Mouse (Mus musculus): Measurements from ENCODE around the gene Cmc2. TPM values are rescaled to one million over a fixed set of nuclear protein-coding genes. Genes with fewer than 3 reads are reported as not detected.

Cmc2 gene
- 65.5 and 76.1 TPM in 2 replicates for polyA plus RNA-seq (2016; fragmentation: Nextera tagmentation; extraction: Ambion mirVana)

- Histone ChIP-seq H3K27ac (replicated peaks) (peak within 1 kb of the TSS; percentile 66), H3K9ac (replicated peaks) (peak within 1 kb of the TSS; percentile 72), H3K4me2 (replicated peaks) (peak within 1 kb of the TSS; percentile 72), H3K4me1 (peaks cover 15% of the 10 kb centered on the region), H3K9me3 (no peaks in the 10 kb centered on the region), H3K4me3 (peak within 1 kb of the TSS; percentile 85), H3K36me3 (peaks cover 9% of the 10 kb centered on the region; the same call in 1 of the 2 replicates), H3K27me3 (no peaks in the 10 kb centered on the region)
- under 1% methylated on average over 57 of the region's 57 CpGs for WGBS
- peak; percentile 94 for ATAC-seq (ENCODE audit: low FRiP score, low read depth)
Observed at GRCm38 (mm10) chr8:116921337-116922059, at the start of gene Cmc2, which contains the start of gene Cenpn. Cmc2 (minus strand) TSS chr8:116921455. Cenpn (plus strand) TSS chr8:116921730.

GRCm38 (mm10) chr8:116969531-116969930 is 48.3 kb upstream of the Cmc2 start:
- no peak for ATAC-seq (ENCODE audit: low FRiP score, low read depth)
- H3K9me3 ChIP-seq, result no peaks in the 10 kb centered on the region
- H3K27ac ChIP-seq (replicated peaks), result no peak overlapping the region
- H3K9ac ChIP-seq (replicated peaks), result no peak overlapping the region
- H3K36me3 ChIP-seq, result 0 out of 2 replicates have a peak, but pooled peaks cover 4% of the 10 kb centered on the region
- no peak overlapping the region for H3K4me2 ChIP-seq (replicated peaks)
- WGBS, result 82% methylated on average over 6 of the region's 6 CpGs
- H3K4me3 ChIP-seq, result no peak overlapping the region
- H3K4me1 ChIP-seq, result no peaks in the 10 kb centered on the region
- no peaks in the 10 kb centered on the region for H3K27me3 ChIP-seq

GRCm38 (mm10) chr8:116954415-116954814 is 33.2 kb upstream of the Cmc2 start:
- 96% methylated on average over 9 of the region's 9 CpGs for WGBS
- H3K9me3 ChIP-seq, result no peaks in the 10 kb centered on the region
- no peaks in the 10 kb centered on the region for H3K27me3 ChIP-seq
- no peak overlapping the region for H3K4me3 ChIP-seq
- peaks cover 62% of the 10 kb centered on the region for H3K36me3 ChIP-seq
- no peaks in the 10 kb centered on the region for H3K4me1 ChIP-seq
- no peak overlapping the region for H3K27ac ChIP-seq (replicated peaks)
- no peak for ATAC-seq (ENCODE audit: low FRiP score, low read depth)
- H3K9ac ChIP-seq (replicated peaks), result no peak overlapping the region
- H3K4me2 ChIP-seq (replicated peaks), result no peak overlapping the region

- Histone ChIP-seq H3K27ac (replicated peaks) (no peak overlapping the region), H3K27me3 (no peaks in the 10 kb centered on the region), H3K4me1 (no peaks in the 10 kb centered on the region), H3K9me3 (no peaks in the 10 kb centered on the region), H3K4me3 (no peak overlapping the region), H3K4me2 (replicated peaks) (no peak overlapping the region), H3K36me3 (peaks cover 46% of the 10 kb centered on the region), H3K9ac (replicated peaks) (no peak overlapping the region)
- ATAC-seq (ENCODE audit: low FRiP score, low read depth), result no peak
- WGBS, result 94% methylated on average over 8 of the region's 8 CpGs
Observed at GRCm38 (mm10) chr8:116952428-116952827, 31.2 kb upstream of the Cmc2 start.

DNA sequence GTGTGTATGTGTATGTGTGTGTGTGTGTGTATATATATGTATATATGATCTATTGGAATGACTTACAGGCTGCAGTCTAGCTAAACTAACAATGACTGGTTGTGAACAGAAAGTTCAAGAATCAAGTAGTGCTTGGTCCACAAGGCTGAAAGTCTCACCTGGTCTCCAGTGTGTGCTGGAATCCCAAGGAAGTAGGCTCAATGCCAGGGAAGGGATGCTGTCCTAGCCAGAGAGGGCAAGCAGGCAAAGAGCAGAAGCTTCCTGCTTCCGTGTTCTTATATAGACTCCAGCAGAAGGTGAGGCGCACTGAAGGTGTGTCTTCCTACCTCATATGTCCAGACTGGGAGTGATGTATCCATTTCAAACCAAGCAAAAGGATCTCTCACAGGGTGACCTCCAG is 30.5 kb upstream of the Cmc2 start:
- no peaks in the 10 kb centered on the region for H3K27me3 ChIP-seq
- 93% methylated on average over 2 of the region's 2 CpGs for WGBS
- no peak overlapping the region for H3K4me3 ChIP-seq
- H3K9ac ChIP-seq (replicated peaks), result no peak overlapping the region
- no peak for ATAC-seq (ENCODE audit: low FRiP score, low read depth)
- H3K9me3 ChIP-seq, result no peaks in the 10 kb centered on the region
- H3K4me1 ChIP-seq, result no peaks in the 10 kb centered on the region
- H3K36me3 ChIP-seq, result peaks cover 39% of the 10 kb centered on the region
- no peak overlapping the region for H3K27ac ChIP-seq (replicated peaks)
- no peak overlapping the region for H3K4me2 ChIP-seq (replicated peaks)

- Histone ChIP-seq H3K27me3 (no peaks in the 10 kb centered on the region), H3K27ac (replicated peaks) (no peak overlapping the region), H3K9me3 (no peaks in the 10 kb centered on the region), H3K4me2 (replicated peaks) (no peak overlapping the region), H3K4me3 (no peak overlapping the region), H3K36me3 (peaks cover 35% of the 10 kb centered on the region), H3K9ac (replicated peaks) (no peak overlapping the region), H3K4me1 (no peaks in the 10 kb centered on the region)
- 85% methylated on average over 5 of the region's 5 CpGs for WGBS
- no peak for ATAC-seq (ENCODE audit: low FRiP score, low read depth)
Observed at GRCm38 (mm10) chr8:116951369-116951768, 30.1 kb upstream of the Cmc2 start.

DNA sequence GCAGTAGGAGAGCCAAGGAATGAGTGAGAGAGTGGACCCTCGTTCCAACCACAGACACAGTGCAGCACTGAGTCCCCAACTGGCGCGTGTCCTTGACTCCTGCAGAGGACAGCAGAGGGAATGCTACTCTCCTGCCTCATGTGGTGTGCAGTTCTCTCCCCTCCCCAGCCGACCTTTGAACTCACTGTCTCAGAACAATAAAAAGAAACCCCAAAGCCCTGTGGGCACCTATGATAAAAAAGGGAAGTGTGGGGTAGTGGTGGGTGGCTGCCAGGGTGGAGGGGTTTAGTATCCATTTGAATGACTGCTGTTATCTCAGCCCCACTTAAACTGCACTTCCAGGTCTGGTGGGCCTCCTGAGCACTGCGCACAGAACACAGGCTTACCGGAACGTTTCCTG is 26.3 kb upstream of the Cmc2 start:
- no peak overlapping the region for H3K4me2 ChIP-seq (replicated peaks)
- 90% methylated on average over 7 of the region's 7 CpGs for WGBS

GRCm38 (mm10) chr8:116946851-116947250 is 25.6 kb upstream of the Cmc2 start:
- H3K4me2 ChIP-seq (replicated peaks), result no peak overlapping the region
- no peaks in the 10 kb centered on the region for H3K36me3 ChIP-seq
- no peaks in the 10 kb centered on the region for H3K27me3 ChIP-seq
- no peak overlapping the region for H3K4me3 ChIP-seq
- H3K9ac ChIP-seq (replicated peaks), result no peak overlapping the region
- H3K4me1 ChIP-seq, result peaks cover 16% of the 10 kb centered on the region
- no peak for ATAC-seq (ENCODE audit: low FRiP score, low read depth)
- H3K9me3 ChIP-seq, result no peaks in the 10 kb centered on the region
- no peak overlapping the region for H3K27ac ChIP-seq (replicated peaks)
- 96% methylated on average over 6 of the region's 6 CpGs for WGBS

More for the DNA sequence above, 26.3 kb upstream of the Cmc2 start:
- Histone ChIP-seq H3K27me3 (no peaks in the 10 kb centered on the region), H3K9me3 (no peaks in the 10 kb centered on the region), H3K4me3 (no peak overlapping the region), H3K4me1 (peaks cover 16% of the 10 kb centered on the region), H3K27ac (replicated peaks) (no peak overlapping the region), H3K9ac (replicated peaks) (no peak overlapping the region), H3K36me3 (no peaks in the 10 kb centered on the region)
- no peak for ATAC-seq (ENCODE audit: low FRiP score, low read depth)

- ATAC-seq (ENCODE audit: low FRiP score, low read depth), result no peak
- Histone ChIP-seq H3K4me2 (replicated peaks) (no peak overlapping the region), H3K36me3 (no peaks in the 10 kb centered on the region), H3K9me3 (no peaks in the 10 kb centered on the region), H3K4me1 (peaks cover 16% of the 10 kb centered on the region), H3K9ac (replicated peaks) (no peak overlapping the region), H3K27ac (replicated peaks) (no peak overlapping the region), H3K4me3 (no peak overlapping the region), H3K27me3 (no peaks in the 10 kb centered on the region)
- WGBS, result 85% methylated on average over 21 of the region's 21 CpGs
Observed at GRCm38 (mm10) chr8:116946268-116946838, 25.1 kb upstream of the Cmc2 start.

- no peak for ATAC-seq (ENCODE audit: low FRiP score, low read depth)
- Histone ChIP-seq H3K4me2 (replicated peaks) (no peak overlapping the region), H3K4me1 (peaks cover 16% of the 10 kb centered on the region), H3K27me3 (no peaks in the 10 kb centered on the region), H3K4me3 (no peak overlapping the region), H3K36me3 (0 out of 2 replicates have a peak, but pooled peaks cover 5% of the 10 kb centered on the region), H3K9ac (replicated peaks) (0 out of 2 replicates have a peak overlapping the region, but pooled peaks have one; percentile 28), H3K9me3 (no peaks in the 10 kb centered on the region), H3K27ac (replicated peaks) (no peak overlapping the region)
- 91% methylated on average over 9 of the region's 9 CpGs for WGBS
Observed at GRCm38 (mm10) chr8:116945169-116945910, 24.1 kb upstream of the Cmc2 start.

DNA sequence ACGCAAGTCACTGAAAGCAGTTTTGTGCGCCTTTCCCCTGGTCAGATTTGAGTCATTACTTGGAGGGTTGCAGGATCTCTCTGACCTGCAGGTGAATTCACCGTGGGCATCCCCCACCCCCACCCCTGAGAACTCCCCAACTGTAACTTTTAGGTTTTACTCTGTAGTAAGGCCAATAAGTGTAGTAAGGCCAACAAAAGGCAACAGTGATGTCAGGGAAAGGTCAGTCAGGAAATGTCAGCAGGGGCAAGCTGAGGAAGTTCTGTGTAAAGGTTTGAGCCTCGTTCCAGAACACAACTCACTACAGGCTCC is 23.1 kb upstream of the Cmc2 start:
- WGBS, result 23% methylated on average over 4 of the region's 4 CpGs
- no peaks in the 10 kb centered on the region for H3K9me3 ChIP-seq
- no peak overlapping the region for H3K27ac ChIP-seq (replicated peaks)
- peak overlapping the region; percentile 93 for H3K9ac ChIP-seq (replicated peaks)
- H3K4me2 ChIP-seq (replicated peaks), result peak overlapping the region; percentile 97
- no peaks in the 10 kb centered on the region for H3K27me3 ChIP-seq
- H3K36me3 ChIP-seq, result 0 out of 2 replicates have a peak, but pooled peaks cover 5% of the 10 kb centered on the region
- H3K4me1 ChIP-seq, result peaks cover 16% of the 10 kb centered on the region
- ATAC-seq (ENCODE audit: low FRiP score, low read depth), result no peak
- H3K4me3 ChIP-seq, result peak overlapping the region; percentile 97

Data from midbrain, embryonic 12.5 days (tissue).